Mouse (Mus musculus): ENCODE data around the gene Ubl7.
"Not testable (repeated sequence)": the region's sequence is repeated elsewhere in the genome, so short reads cannot be mapped to it uniquely, and the experiment has no call there.

Gene Ubl7

GRCm38 (mm10) chr9:57910254-57911160 lies at the start of gene Ubl7:
Gene Ubl7 (plus strand): TSS chr9:57910979.
- peak; percentile 93 for DNase-seq (ENCODE audit: low spot score)

GRCm38 (mm10) chr9:57861951-57862471 lies 48.8 kb upstream of the Ubl7 start:
- no peak for DNase-seq (ENCODE audit: low spot score)

- no peak for DNase-seq (ENCODE audit: low spot score)
Observed at GRCm38 (mm10) chr9:57864336-57864735, 46.4 kb upstream of the Ubl7 start.

- DNase-seq (ENCODE audit: low spot score) = no peak
Observed at GRCm38 (mm10) chr9:57866530-57866929, 44.2 kb upstream of the Ubl7 start.

GRCm38 (mm10) chr9:57867236-57867635 lies 43.5 kb upstream of the Ubl7 start:
- DNase-seq (ENCODE audit: low spot score) = no peak

GRCm38 (mm10) chr9:57867880-57868279 lies 42.9 kb upstream of the Ubl7 start:
- no peak for DNase-seq (ENCODE audit: low spot score)

- no peak for DNase-seq (ENCODE audit: low spot score)
Observed at GRCm38 (mm10) chr9:57868767-57869166, 42.0 kb upstream of the Ubl7 start.

- no peak for DNase-seq (ENCODE audit: low spot score)
Observed at GRCm38 (mm10) chr9:57870273-57870816, 40.4 kb upstream of the Ubl7 start.

- DNase-seq (ENCODE audit: low spot score) = no peak
Observed at GRCm38 (mm10) chr9:57874134-57874533, 36.6 kb upstream of the Ubl7 start.

GRCm38 (mm10) chr9:57874994-57875393 lies 35.8 kb upstream of the Ubl7 start:
- no peak for DNase-seq (ENCODE audit: low spot score)

- DNase-seq (ENCODE audit: low spot score) = no peak
Observed at GRCm38 (mm10) chr9:57879213-57879612, 31.6 kb upstream of the Ubl7 start.

- DNase-seq (ENCODE audit: low spot score) = no peak
Observed at GRCm38 (mm10) chr9:57880278-57880677, 30.5 kb upstream of the Ubl7 start.

GRCm38 (mm10) chr9:57881781-57882180 lies 29.0 kb upstream of the Ubl7 start:
- DNase-seq (ENCODE audit: low spot score) = not testable (repeated sequence)

GRCm38 (mm10) chr9:57883413-57883812 lies 27.4 kb upstream of the Ubl7 start:
- DNase-seq (ENCODE audit: low spot score) = no peak

- no peak for DNase-seq (ENCODE audit: low spot score)
Observed at GRCm38 (mm10) chr9:57888119-57888518, 22.7 kb upstream of the Ubl7 start.

- no peak for DNase-seq (ENCODE audit: low spot score)
Observed at GRCm38 (mm10) chr9:57900478-57900877, 10.3 kb upstream of the Ubl7 start.

- DNase-seq (ENCODE audit: low spot score) = no peak
Observed at GRCm38 (mm10) chr9:57901197-57901596, 9.6 kb upstream of the Ubl7 start.

- no peak for DNase-seq (ENCODE audit: low spot score)
Observed at GRCm38 (mm10) chr9:57901601-57902000, 9.2 kb upstream of the Ubl7 start.

- no peak for DNase-seq (ENCODE audit: low spot score)
Observed at GRCm38 (mm10) chr9:57902132-57902531, 8.6 kb upstream of the Ubl7 start.

GRCm38 (mm10) chr9:57903589-57904249 lies 7.1 kb upstream of the Ubl7 start:
- no peak for DNase-seq (ENCODE audit: low spot score)

GRCm38 (mm10) chr9:57904250-57904644 lies 6.5 kb upstream of the Ubl7 start:
- DNase-seq (ENCODE audit: low spot score) = no peak

- no peak for DNase-seq (ENCODE audit: low spot score)
Observed at GRCm38 (mm10) chr9:57907206-57907605, 3.6 kb upstream of the Ubl7 start.

- DNase-seq (ENCODE audit: low spot score) = no peak
Observed at GRCm38 (mm10) chr9:57912571-57912970, 1.8 kb downstream of the Ubl7 start.

All from testis, postnatal 14 days (tissue).